Mouse (Mus musculus) T-cell, adult 2 months (primary cell): ENCODE measurements around the gene Efcab1.
"Not testable (repeated sequence)": the region's sequence is repeated elsewhere in the genome, so short reads cannot be mapped to it uniquely, and the experiment has no call there.

Source experiments
- DNase-seq: peaks from one replicate; pipeline ENCODE4 v3.0.0; 2022; ENCODE audit warnings: low spot score

Gene Efcab1

DNA sequence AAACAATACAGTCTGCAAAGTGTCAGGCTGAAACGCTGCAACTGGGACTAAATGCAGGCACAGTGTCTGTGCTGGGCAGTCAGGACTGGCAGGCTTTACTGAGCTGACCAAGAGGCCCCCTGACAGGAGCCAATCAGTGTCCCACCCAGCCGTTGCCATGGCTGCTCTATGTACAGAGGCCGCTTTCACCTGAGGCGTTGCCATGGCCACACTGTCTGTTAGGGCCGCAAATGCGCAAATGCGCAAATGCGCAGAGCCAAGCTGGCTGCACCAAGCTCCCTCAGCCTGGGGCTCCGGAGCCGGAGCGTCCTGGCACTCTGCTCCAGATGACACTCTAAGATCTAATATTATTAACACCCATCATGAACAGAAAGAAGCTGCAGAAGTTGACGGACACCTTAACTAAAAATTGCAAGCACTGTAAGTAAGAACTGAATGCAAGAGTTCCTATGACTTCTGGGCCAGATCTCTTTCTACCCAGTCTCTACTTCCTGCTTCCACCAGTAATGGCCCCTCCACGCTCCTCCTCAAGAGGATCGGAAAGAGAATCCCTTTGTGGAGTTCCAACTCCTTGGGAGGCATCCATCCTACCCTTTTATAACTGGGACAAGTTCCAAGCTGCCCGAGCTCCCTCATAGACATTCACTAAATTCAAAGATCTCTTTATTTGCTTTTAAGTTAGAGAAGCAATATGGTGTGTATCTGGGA is at the start of gene Efcab1:
Gene Efcab1, plus strand, starts transcription at position 214 of the 708 bp plus-strand sequence.
- DNase-seq = no peak

GRCm38 (mm10) chr16:14859443-14859842 is 47.0 kb upstream of the Efcab1 start:
- DNase-seq = no peak

GRCm38 (mm10) chr16:14884916-14885315 is 21.5 kb upstream of the Efcab1 start:
- DNase-seq = no peak

DNA sequence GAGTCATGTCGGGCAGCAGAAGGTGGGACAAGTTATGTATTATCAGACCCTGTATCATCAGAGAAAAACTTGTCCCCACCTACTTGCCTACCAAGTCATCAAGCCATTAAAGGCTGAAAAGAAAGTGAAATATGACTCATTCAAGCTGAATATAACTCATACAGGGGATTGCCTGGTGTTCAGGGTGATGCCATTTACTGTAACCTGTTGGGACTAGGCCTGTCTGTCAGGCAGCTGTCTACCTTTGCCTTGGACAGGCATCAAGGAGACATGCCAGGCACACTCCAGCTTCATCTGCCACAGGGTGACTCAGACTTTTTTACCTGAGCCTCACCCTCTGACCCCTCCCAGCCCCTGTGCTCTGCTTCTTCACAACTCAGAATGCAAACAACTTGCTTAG is 21.0 kb upstream of the Efcab1 start:
- no peak for DNase-seq

DNA sequence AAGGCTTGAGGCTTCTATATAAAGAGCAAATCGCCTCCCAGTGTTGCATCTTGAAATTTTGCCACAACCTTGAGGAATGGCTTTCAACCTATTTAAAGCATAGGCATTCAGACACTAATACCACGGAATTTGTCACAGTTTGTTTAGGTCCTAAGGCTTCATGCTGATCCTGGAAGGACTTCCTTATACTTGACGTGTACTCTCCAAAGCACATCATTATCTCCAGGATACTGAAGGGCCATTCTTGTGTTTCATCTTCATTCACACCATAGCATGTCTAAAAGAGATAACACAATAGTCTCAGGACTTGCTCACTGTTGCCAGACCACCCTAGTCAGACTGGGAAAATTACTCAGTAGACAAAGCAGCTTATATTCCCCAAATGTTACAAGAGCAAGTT is 13.9 kb upstream of the Efcab1 start:
- DNase-seq = no peak

DNA sequence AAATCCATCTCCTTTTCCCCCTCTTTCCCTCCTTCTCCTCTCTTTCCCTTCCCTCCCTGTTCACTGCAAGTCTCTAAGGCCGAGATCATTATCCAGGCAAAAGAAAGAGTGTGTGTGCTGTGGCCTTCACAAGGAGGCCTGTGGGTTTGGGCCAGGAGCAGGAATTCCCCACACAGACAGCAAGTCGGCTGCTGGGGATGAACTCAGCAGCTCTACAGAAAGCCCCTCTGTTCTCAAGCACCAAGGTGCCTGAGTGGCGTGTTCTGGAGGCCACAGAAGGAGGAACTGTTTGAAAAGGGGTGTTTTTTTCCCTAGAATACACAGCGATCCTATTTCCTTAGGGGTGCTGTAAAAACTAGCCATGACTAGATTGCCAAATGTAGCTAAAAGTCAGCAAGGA is 12.5 kb upstream of the Efcab1 start:
- DNase-seq = no peak

DNA sequence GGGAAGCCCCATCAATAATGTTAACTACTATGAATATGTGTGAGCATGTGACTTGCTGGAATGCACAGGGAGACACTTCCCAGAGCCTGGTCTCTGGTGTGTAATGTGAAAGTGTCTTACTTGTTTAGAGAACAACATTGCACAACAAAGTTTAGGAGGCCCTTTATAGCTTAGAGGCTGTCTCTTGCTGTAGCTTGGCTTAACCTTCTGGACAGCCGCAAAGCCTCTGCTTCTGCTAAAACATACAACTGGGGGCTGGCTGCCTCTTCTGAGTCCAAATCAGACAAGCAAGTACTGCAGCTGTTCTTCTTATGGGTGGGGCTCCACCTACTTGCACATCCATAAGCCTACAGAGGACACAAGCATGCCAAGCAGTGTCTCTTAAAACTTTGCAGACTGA is 11.7 kb upstream of the Efcab1 start:
- no peak for DNase-seq

DNA sequence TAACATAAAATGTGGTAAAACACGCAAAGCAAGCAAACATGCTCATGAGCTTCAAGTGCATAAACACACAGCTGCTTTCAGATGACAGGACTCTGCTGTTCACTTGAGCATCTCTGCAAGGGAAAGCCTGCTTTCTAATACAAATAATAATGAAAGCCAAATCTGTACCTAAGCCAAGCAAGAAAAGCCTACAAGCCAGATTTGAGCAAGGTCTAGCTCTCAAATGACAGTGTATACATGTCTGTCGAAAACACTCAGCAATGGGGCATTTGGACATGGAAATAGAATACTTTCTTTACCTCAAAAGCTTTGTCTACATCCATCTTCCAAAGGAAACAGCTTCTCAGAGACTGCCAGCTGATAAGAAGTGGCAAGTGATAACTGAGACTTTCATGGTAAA is 10.9 kb upstream of the Efcab1 start:
- DNase-seq = no peak

DNA sequence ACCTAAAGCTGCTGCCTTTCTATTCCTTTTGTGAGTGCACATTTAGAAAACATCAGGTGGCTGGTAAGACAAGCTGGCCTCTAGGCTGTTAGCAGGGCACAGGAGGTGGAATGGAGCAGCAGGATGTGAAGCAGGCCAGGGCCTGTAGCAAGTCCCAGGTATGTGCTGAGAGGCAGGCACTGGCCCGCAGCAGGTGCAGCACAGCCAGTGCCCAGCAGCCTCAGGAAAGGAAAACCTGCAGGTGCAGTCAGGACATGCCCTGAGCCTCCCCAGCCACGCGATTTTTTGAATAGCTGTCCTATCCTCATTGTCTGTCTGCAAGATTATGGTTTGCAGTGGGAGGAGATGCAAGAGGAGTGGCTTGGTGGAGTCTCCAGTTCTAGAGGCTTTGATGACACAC is 24.3 kb downstream of the Efcab1 start:
- DNase-seq = not testable (repeated sequence)

DNA sequence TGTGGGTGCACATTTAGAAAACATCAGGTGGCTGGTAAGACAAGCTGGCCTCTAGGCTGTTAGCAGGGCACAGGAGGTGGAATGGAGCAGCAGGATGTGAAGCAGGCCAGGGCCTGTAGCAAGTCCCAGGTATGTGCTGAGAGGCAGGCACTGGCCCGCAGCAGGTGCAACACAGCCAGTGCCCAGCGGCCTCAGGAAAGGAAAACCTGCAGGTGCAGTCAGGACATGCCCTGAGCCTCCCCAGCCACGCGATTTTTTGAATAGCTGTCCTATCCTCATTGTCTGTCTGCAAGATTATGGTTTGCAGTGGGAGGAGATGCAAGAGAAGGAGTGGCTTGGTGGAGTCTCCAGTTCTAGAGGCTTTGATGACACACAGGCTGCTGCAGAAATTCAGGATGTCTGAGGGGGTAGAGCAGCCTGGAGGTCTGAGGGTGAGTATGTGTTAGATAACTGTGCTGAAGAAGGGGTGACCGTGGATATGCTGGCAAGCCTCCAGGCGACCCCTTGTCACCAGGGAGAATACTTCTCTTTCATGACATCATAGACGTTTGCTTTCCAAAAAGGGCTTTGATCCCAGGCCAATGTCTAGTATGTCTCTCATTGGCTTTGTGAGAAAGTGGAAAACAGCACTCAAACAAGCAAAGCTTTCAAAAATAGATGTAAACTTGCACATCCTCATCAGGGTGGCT is 30.2 kb downstream of the Efcab1 start:
- DNase-seq = not testable (repeated sequence)

- DNase-seq = no peak
Observed at GRCm38 (mm10) chr16:14939552-14939951, 33.1 kb downstream of the Efcab1 start.

- no peak for DNase-seq
Observed at GRCm38 (mm10) chr16:14939994-14940715, 33.7 kb downstream of the Efcab1 start.

- no peak for DNase-seq
Observed at GRCm38 (mm10) chr16:14940898-14941297, 34.5 kb downstream of the Efcab1 start.

- DNase-seq = no peak
Observed at GRCm38 (mm10) chr16:14943530-14943929, 37.1 kb downstream of the Efcab1 start.

DNA sequence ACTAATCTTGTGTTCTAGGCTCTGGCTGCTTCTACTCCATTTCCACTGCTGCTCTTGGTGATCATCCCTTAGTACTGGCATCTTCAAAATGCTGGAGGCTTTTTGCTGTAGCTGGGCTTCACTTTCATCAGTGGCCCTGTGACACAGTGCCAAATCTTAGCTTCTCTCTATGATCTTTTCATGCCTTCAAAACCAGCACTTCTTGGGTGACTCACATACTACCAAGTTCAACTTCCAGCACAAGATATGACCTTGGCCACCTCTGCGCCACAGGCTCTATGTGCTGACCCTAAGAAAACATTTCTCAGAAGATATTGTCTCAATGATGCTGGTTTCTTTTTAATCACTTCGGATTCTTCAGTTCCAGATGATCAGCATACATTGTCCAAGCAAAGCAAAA is 41.2 kb downstream of the Efcab1 start:
- not testable (repeated sequence) for DNase-seq

DNA sequence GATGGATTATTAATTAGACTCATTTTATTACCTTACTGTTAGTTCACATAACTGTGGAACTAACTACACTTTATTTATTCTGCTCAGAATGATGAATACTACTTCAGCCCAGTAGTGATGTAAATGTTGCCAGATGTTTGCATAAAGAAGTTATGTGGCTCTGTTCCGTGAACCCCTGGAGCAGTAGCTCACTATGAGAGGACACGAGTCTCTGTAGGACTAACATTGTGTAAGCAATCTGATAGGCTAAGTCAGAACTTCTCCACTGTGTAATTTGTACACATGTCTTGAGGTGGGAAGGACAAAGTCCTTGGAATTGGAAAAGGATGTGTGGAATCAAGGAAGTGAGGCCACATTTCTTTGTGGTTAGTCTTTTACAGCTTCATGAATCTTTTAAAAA is 45.5 kb downstream of the Efcab1 start:
- DNase-seq = no peak

DNA sequence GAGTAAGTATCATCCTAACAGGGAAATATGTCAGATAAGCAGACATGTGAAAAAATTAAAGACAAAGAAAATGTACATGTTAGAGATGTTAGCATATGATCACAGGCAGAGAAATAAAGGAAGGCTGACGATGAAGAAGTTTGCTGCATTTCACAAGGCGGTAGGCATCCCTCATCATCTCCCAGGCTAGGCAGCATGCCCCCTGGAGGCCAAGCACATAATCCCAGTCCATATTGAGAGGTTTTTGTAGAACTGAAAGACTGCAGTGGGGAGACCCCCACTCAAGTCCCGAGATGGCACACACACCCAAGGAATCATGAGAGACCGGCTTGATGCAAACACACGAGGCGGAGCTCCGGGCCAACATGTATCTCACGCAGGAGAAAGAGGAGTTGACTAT is 53.3 kb downstream of the Efcab1 start:
- DNase-seq = no peak

DNA sequence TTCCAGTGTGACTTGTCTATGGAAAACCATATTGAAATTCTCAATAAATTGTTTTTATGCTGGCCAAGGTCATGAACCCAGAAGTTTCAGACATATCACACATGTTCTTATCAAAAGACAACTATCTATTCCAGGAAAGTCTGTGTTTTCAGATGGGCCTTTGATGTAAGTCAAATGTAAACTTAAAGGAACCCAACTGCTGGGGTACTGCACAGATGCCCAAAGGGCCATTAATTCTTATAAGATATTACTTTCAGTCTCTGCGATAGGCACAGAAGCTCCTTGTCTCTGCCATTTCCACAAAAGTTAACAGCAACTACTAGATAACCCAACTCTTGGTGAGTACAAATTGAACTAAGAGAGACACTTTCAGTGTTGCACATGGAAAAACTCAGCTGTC is 67.3 kb downstream of the Efcab1 start:
- DNase-seq = no peak

- no peak for DNase-seq
Observed at GRCm38 (mm10) chr16:14979228-14979627, 72.8 kb downstream of the Efcab1 start.

- no peak for DNase-seq
Observed at GRCm38 (mm10) chr16:14989614-14990268, 83.3 kb downstream of the Efcab1 start.

- DNase-seq = no peak
Observed at GRCm38 (mm10) chr16:14991001-14991400, 84.6 kb downstream of the Efcab1 start.

GRCm38 (mm10) chr16:14992461-14993107 is 86.2 kb downstream of the Efcab1 start:
- no peak for DNase-seq
